Mouse (Mus musculus) midbrain, postnatal 0 days (tissue): Measurements from ENCODE around the gene Pbrm1. TPM values are rescaled to one million over a fixed set of nuclear protein-coding genes. Genes with fewer than 3 reads are reported as not detected.

Experiments used
- ATAC-seq: fragments of 200-750 bp; cut with Nextera tagmentation; 2 replicates; pipeline ENCODE4 v1.8.0; 2017; ENCODE audit warnings: moderate number of reproducible peaks, mild to moderate bottlenecking, moderate TSS enrichment, moderate library complexity; ENCODE audit not compliant: low FRiP score
- DNase-seq: peaks from one replicate; pipeline ENCODE4 v3.0.0-alpha.2; 2015; ENCODE audit warnings: low spot score
- H3K27ac ChIP-seq: fragments of 300-500 bp; sonication (generic); 2 replicates; pipeline ENCODE4 v1.5.1; 2014; ENCODE audit warnings: low read depth, mild to moderate bottlenecking, low read length, mixed read lengths
- H3K27me3 ChIP-seq: fragments of 300-500 bp; sonication (generic); 2 replicates; pipeline ENCODE4 v1.6.1; 2014; ENCODE audit warnings: low read length, control low read depth, mixed read lengths; ENCODE audit not compliant: insufficient read depth
- H3K36me3 ChIP-seq: fragments of 300-500 bp; sonication (generic); 2 replicates; pipeline ENCODE4 v1.6.1; 2014; ENCODE audit warnings: low read length, control low read depth, mixed read lengths; ENCODE audit not compliant: insufficient read depth
- H3K4me1 ChIP-seq: fragments of 300-500 bp; sonication (generic); 2 replicates; pipeline ENCODE4 v1.6.1; 2014; ENCODE audit warnings: mild to moderate bottlenecking, control low read depth, antibody characterized with exemption, low read length, mixed read lengths; ENCODE audit not compliant: insufficient read depth
- H3K4me2 ChIP-seq: fragments of 300-500 bp; sonication (generic); 2 replicates; pipeline ENCODE4 v1.6.1; 2014; ENCODE audit warnings: low read depth, mild to moderate bottlenecking, low read length, mixed read lengths; ENCODE audit not compliant: poor library complexity, severe bottlenecking
- H3K4me3 ChIP-seq: fragments of 300-500 bp; sonication (generic); 2 replicates; pipeline ENCODE4 v1.5.1; 2014; ENCODE audit warnings: low read depth, mild to moderate bottlenecking, low read length, moderate library complexity
- H3K9ac ChIP-seq: fragments of 300-500 bp; sonication (generic); replicated peaks from 2 replicates; pipeline ENCODE4 v1.6.1; 2014; ENCODE audit warnings: mild to moderate bottlenecking, low read length, moderate library complexity, mixed read lengths; ENCODE audit not compliant: poor library complexity, severe bottlenecking
- H3K9me3 ChIP-seq: fragments of 300-500 bp; sonication (generic); 2 replicates; pipeline ENCODE4 v1.6.1; 2016; ENCODE audit warnings: low read length, control low read depth
- CTCF ChIP-seq: IDR thresholded peaks from 2 replicates; pipeline ENCODE4 v1.5.1; 2016; ENCODE audit warnings: antibody characterized with exemption, mild to moderate bottlenecking
- WGBS: fragments of 180-500 bp; shearing (Covaris S2); extraction: QIAGEN DNeasy Blood & Tissue Kit; methylation state at CpG from one replicate; pipeline ENCODE4 v1.1.7; 2014; 5-methylcytosine and 5-hydroxymethylcytosine counted together
- polyA plus RNA-seq: library from polyadenylated mRNA; unstranded; fragments of >200 nt; fragmentation: Nextera tagmentation; extraction: Ambion mirVana; gene quantifications from 2 replicates; pipeline ENCODE4 v1.2.1, GENCODE M21; 2015
- total RNA-seq: library from RNA; depleted of rRNA; stranded (reverse); fragments of >200 nt; gene quantifications from 2 replicates; pipeline ENCODE4 v1.2.3, GENCODE M21; 2014

The Pbrm1 gene
- total and polyA plus RNA-seq, 2 experiments from 2014 or later = 51.2 to 84.8 TPM

GRCm38 (mm10) chr14:31115522-31115921 lies 96.6 kb downstream of the Pbrm1 start:
- WGBS = 68% methylated on average over 2 of the region's 2 CpGs
- TF ChIP-seq CTCF = no peak
- H3K4me3 ChIP-seq = no peak overlapping the region
- H3K27ac ChIP-seq = no peak overlapping the region
- ATAC-seq (no peak), DNase-seq (no peak)
- no peaks in the 10 kb centered on the region for H3K9me3 ChIP-seq
- H3K4me2 ChIP-seq = no peak overlapping the region
- H3K27me3 ChIP-seq = no peaks in the 10 kb centered on the region
- H3K9ac ChIP-seq = no peak overlapping the region
- no peaks in the 10 kb centered on the region for H3K4me1 ChIP-seq
- peaks cover 35% of the 10 kb centered on the region for H3K36me3 ChIP-seq

DNA sequence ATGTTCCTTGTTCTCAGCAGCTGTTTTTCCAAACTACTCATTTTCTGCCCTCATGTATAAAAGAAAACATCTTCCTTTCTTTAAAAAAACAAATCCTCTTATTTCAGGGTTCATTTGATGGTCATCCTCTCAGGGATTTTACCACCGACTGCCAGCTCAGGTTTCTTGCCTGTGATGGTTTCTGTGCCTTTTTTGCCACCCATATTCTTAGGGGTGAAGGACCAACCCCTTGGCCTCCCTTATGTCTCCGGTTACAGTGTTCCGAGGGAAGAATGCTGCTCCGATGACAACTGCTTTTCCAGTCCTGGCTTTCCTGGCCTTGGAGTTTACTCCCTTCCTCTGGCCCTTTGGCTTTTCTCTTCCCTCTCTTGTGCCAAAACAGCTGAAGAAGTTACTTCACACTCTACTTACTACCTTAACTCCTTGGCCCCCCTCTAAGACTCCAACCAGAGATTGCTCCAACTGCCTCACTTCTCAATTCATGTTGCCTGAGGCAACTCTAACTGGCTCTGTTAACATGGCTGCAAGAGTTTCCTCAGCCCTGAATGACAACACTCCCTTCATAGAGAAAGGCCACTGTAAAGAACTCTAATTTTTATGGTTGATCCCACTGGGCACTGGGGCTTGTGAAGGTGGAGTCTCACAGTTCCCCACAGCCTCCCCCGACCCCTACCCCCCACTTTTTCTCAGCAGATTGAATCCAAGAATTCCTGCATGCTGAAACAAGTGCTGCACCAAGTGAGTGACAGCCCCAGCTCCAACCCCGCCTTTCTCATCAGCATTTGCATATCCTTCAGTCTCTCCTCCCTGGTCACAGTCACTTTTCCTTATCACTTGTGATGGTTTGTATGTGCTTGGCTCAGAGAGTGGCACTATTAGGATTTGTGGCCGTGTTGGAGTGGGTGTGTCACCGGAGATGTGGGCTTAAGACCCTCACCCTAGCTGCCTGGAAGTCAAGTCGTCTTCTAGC lies 106.5 kb downstream of the Pbrm1 start:
- TF ChIP-seq CTCF = no peak
- H3K9ac ChIP-seq = no peak overlapping the region
- DNase-seq = no peak
- no peaks in the 10 kb centered on the region for H3K36me3 ChIP-seq
- H3K4me2 ChIP-seq = no peak overlapping the region
- 0 out of 2 replicates have a peak overlapping the region, but pooled peaks have one; percentile 18 for H3K27ac ChIP-seq
- no peaks in the 10 kb centered on the region for H3K9me3 ChIP-seq
- WGBS = 77% methylated on average over 9 of the region's 9 CpGs
- no peaks in the 10 kb centered on the region for H3K27me3 ChIP-seq
- H3K4me1 ChIP-seq = peaks cover 6% of the 10 kb centered on the region; the same call in 1 of the 2 replicates
- no peak overlapping the region for H3K4me3 ChIP-seq
- ATAC-seq = no peak

GRCm38 (mm10) chr14:31126826-31127225 lies 107.9 kb downstream of the Pbrm1 start:
- no peaks in the 10 kb centered on the region for H3K9me3 ChIP-seq
- H3K9ac ChIP-seq = no peak overlapping the region
- no peak for TF ChIP-seq CTCF
- peaks cover 8% of the 10 kb centered on the region; the same call in 1 of the 2 replicates for H3K4me1 ChIP-seq
- H3K27ac ChIP-seq = no peak overlapping the region
- no peaks in the 10 kb centered on the region for H3K36me3 ChIP-seq
- 90% methylated on average over 8 of the region's 8 CpGs for WGBS
- no peak overlapping the region for H3K4me2 ChIP-seq
- no peak for ATAC-seq
- H3K27me3 ChIP-seq = no peaks in the 10 kb centered on the region
- no peak for DNase-seq
- no peak overlapping the region for H3K4me3 ChIP-seq

GRCm38 (mm10) chr14:31128101-31128825 lies 109.3 kb downstream of the Pbrm1 start:
- 2% methylated on average over 23 of the region's 23 CpGs for WGBS
- H3K36me3 ChIP-seq = no peaks in the 10 kb centered on the region
- peaks cover 8% of the 10 kb centered on the region; the same call in 1 of the 2 replicates for H3K4me1 ChIP-seq
- H3K27me3 ChIP-seq = no peaks in the 10 kb centered on the region
- peak overlapping the region; percentile 90 for H3K4me2 ChIP-seq
- TF ChIP-seq CTCF = no peak
- no peaks in the 10 kb centered on the region for H3K9me3 ChIP-seq
- peak overlapping the region; percentile 61 for H3K9ac ChIP-seq
- H3K27ac ChIP-seq = peak overlapping the region; percentile 79
- peak overlapping the region; percentile 59 for H3K4me3 ChIP-seq
- DNase-seq = peak; percentile 50
- ATAC-seq = no peak

DNA sequence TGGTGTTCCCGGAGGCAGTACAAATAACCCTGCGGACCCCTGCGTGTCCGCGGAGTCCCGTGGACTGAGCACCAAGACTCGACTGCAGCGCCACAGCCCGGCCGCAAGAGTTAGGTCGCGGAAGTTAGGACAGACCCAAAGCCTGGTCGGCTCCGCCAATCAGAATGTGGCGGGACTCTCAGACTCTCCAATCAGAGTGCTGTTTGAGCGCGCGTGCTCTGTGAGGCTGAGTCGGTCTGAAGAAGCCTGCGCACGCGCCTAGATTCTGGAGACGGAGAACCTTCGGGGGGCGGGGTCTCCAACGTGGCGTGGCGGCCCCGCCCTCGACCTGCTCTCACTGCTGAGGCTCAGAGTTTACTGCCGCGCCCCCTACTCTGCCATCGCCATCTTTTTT lies 109.9 kb downstream of the Pbrm1 start, which contains the start of gene Smim4:
Gene Smim4 (minus strand): TSS at position 131 of the 394 bp plus-strand sequence.
- Histone ChIP-seq H3K4me2 (peak within 1 kb of the TSS; percentile 90), H3K27me3 (no peaks in the 10 kb centered on the region), H3K36me3 (no peaks in the 10 kb centered on the region), H3K9me3 (no peaks in the 10 kb centered on the region), H3K9ac (peak within 1 kb of the TSS; percentile 61), H3K27ac (peak within 1 kb of the TSS; percentile 79), H3K4me1 (peaks cover 8% of the 10 kb centered on the region; the same call in 1 of the 2 replicates), H3K4me3 (peak within 1 kb of the TSS; percentile 59)
- ATAC-seq (peak; percentile 95), DNase-seq (peak; percentile 100)
- WGBS = under 1% methylated on average over 33 of the region's 33 CpGs
- peak; percentile 67 for TF ChIP-seq CTCF
